ENCODE assay signal across 8 mouse cellular contexts in genomic region chr12:103433986-103434731, GRCm38 (mm10). TPM values are rescaled to one million over a fixed set of nuclear protein-coding genes. Genes with fewer than 3 reads are reported as not detected.
A peak's percentile ranks its signal among the peaks of the same experiment; 100 is the strongest.
DNase-seq lines count a peak whose midpoint lies in the region; ATAC-seq and TF ChIP-seq lines count a peak whose summit lies in the region.

TSS of gene Ifi27 (plus strand) at chr12:103434211.

- TF ChIP-seq CTCF in left cerebral cortex, adult 2 months (IDR thresholded peaks at IDR 0.05), result no peak

- H3K4me2 ChIP-seq in intestine, embryonic 14.5 days (ENCODE audit: low read length), result peak within 1 kb of the TSS; percentile 43

- H3K9me3 ChIP-seq in intestine, embryonic 14.5 days (ENCODE audit: control insufficient read depth, low read length), result no peaks in the 10 kb centered on the region

- H3K4me1 ChIP-seq in intestine, embryonic 14.5 days (replicated peaks; ENCODE audit: control insufficient read depth, insufficient read depth, low read length), result 0 out of 2 replicates have a peak, but pooled peaks cover 8% of the 10 kb centered on the region

- H3K9ac ChIP-seq in intestine, embryonic 14.5 days (ENCODE audit: low read length), result no peak within 1 kb of the TSS

- intact Hi-C loops in left cerebral cortex, adult 2 months (cut with DNase I), result no loop called here

- H3K4me3 ChIP-seq in intestine, embryonic 14.5 days (ENCODE audit: low read depth, low read length), result peak within 1 kb of the TSS; percentile 27
- peak within 1 kb of the TSS; percentile 53 for H3K4me3 ChIP-seq in left cerebral cortex, adult 2 months

- peak within 1 kb of the TSS; percentile 59 for H3K27ac ChIP-seq in intestine, embryonic 14.5 days (ENCODE audit: low read depth)
- peak within 1 kb of the TSS; percentile 64 for H3K27ac ChIP-seq in left cerebral cortex, adult 2 months

- 38% methylated on average over 8 of the region's 8 CpGs for WGBS in intestine, embryonic 14.5 days

- H3K27me3 ChIP-seq in intestine, embryonic 14.5 days (replicated peaks; ENCODE audit: control insufficient read depth, insufficient read depth, low read length), result no peaks in the 10 kb centered on the region

- DNase-seq in cerebellum, adult 9-11 months, result peak; percentile 44
- no peak for DNase-seq in cerebellum, postnatal 4 days (ENCODE audit: low spot score in 2 of 2)
- peak; percentile 92 for DNase-seq in NIH3T3 (ENCODE audit: low read depth)
- peak; percentile 11 for DNase-seq in fat pad, adult 2 months (ENCODE audit: extremely low read depth, low read depth, low spot score)
- DNase-seq in intestine, embryonic 14.5 days (ENCODE audit: low spot score), result peak; percentile 56
- peak in 1 of 2 experiments; percentile 43 for DNase-seq in left cerebral cortex, adult 2 months (ENCODE audit: extremely low spot score in 1 of 2, low spot score in 2 of 2)
- DNase-seq in testis, postnatal 14 days (ENCODE audit: low spot score), result peak; percentile 77

- no peaks in the 10 kb centered on the region for H3K36me3 ChIP-seq in intestine, embryonic 14.5 days (ENCODE audit: control insufficient read depth, insufficient read depth, low read length)

- peak; percentile 92 for ATAC-seq in intestine, embryonic 14.5 days (replicated peaks; ENCODE audit: low FRiP score, low TSS enrichment, low read depth)
- peak; percentile 94 for ATAC-seq in megakaryocyte, adult 5-6 weeks (ENCODE audit: poor library complexity, severe bottlenecking)

RNA-seq across cellular contexts. Expression of gene Ifi27, which starts in this region (rescaled TPM):
- polyA plus RNA-seq in intestine, embryonic 14.5 days (2014; fragmentation: Nextera tagmentation; extraction: Ambion mirVana), result 37.9 and 42.5 TPM in 2 replicates
- total RNA-seq in left cerebral cortex, adult 2 months (2021), result 10 to 100 TPM; 53.9 to 70.1 TPM
- total RNA-seq in megakaryocyte, adult 5-6 weeks (2015), result 46.3 and 55.9 TPM in 2 replicates
- 19.3 and 26.8 TPM in 2 replicates for total RNA-seq in megakaryocyte, adult 5-6 weeks (2017)

Comparison
In these comparisons a context has a peak if more than half of its experiments do, and no peak if none do; other contexts are left out.
1. DNase-seq: peak in cerebellum, adult 9-11 months (single experiment), NIH3T3 (single experiment), fat pad, adult 2 months (single experiment), intestine, embryonic 14.5 days (single experiment) and testis, postnatal 14 days (single experiment); none in cerebellum, postnatal 4 days (0 of 2).